Mouse (Mus musculus) lung, postnatal 0 days (tissue): ENCODE measurements around the gene Tox4. TPM values are rescaled to one million over a fixed set of nuclear protein-coding genes. Genes with fewer than 3 reads are reported as not detected.

Experiments used
- ATAC-seq: fragments of 200-750 bp; cut with Nextera tagmentation; 2 replicates; pipeline ENCODE4 v1.8.0; 2017; ENCODE audit warnings: moderate library complexity
- DNase-seq: peaks from one replicate; pipeline ENCODE4 v3.0.0-alpha.2; 2016; ENCODE audit warnings: low spot score
- H3K27ac ChIP-seq: fragments of 300-500 bp; sonication (generic); 2 replicates; pipeline ENCODE4 v1.5.1; 2014; ENCODE audit warnings: antibody characterized with exemption, mild to moderate bottlenecking, low read length, mixed read lengths
- H3K27me3 ChIP-seq: fragments of 300-500 bp; sonication (generic); replicated peaks from 2 replicates; pipeline ENCODE4 v1.6.1; 2014; ENCODE audit warnings: low read length, mixed read lengths; ENCODE audit not compliant: insufficient read depth
- H3K36me3 ChIP-seq: fragments of 300-500 bp; sonication (generic); 2 replicates; pipeline ENCODE4 v1.6.1; 2014; ENCODE audit warnings: low read length, mixed read lengths; ENCODE audit not compliant: insufficient read depth
- H3K4me1 ChIP-seq: fragments of 300-500 bp; sonication (generic); 2 replicates; pipeline ENCODE4 v1.6.1; 2014; ENCODE audit warnings: antibody characterized with exemption, low read depth, low read length, mixed read lengths; ENCODE audit not compliant: insufficient read depth
- H3K4me2 ChIP-seq: fragments of 300-500 bp; sonication (generic); replicated peaks from 2 replicates; pipeline ENCODE4 v1.6.1; 2014; ENCODE audit warnings: low read depth, mild to moderate bottlenecking, low read length, moderate library complexity, mixed read lengths
- H3K4me3 ChIP-seq: fragments of 300-500 bp; sonication (generic); 2 replicates; pipeline ENCODE4 v1.5.1; 2014; ENCODE audit warnings: low read depth, low read length
- H3K9ac ChIP-seq: fragments of 300-500 bp; sonication (generic); replicated peaks from 2 replicates; pipeline ENCODE4 v1.6.1; 2014; ENCODE audit warnings: low read depth, mild to moderate bottlenecking
- H3K9me3 ChIP-seq: fragments of 300-500 bp; sonication (generic); 2 replicates; pipeline ENCODE4 v1.6.1; 2016; ENCODE audit warnings: low read length, mixed read lengths
- CTCF ChIP-seq: IDR thresholded peaks from 2 replicates; pipeline ENCODE4 v1.5.1; 2016; ENCODE audit warnings: antibody characterized with exemption, mild to moderate bottlenecking
- EP300 ChIP-seq: IDR thresholded peaks from 2 replicates; pipeline ENCODE4 v1.6.1; 2016; ENCODE audit warnings: antibody characterized with exemption, mild to moderate bottlenecking, control low read depth
- WGBS: fragments of 180-500 bp; shearing (Covaris S2); extraction: QIAGEN DNeasy Blood & Tissue Kit; methylation state at CpG from one replicate; pipeline ENCODE4 v1.1.7; 2014; 5-methylcytosine and 5-hydroxymethylcytosine counted together
- polyA plus RNA-seq: library from polyadenylated mRNA; unstranded; fragments of >200 nt; fragmentation: Nextera tagmentation; extraction: Ambion mirVana; gene quantifications from 2 replicates; pipeline ENCODE4 v1.2.1, GENCODE M21; 2015

The Tox4 gene
- polyA plus RNA-seq, 1 experiment from 2014 or later, result 22.7 TPM

DNA sequence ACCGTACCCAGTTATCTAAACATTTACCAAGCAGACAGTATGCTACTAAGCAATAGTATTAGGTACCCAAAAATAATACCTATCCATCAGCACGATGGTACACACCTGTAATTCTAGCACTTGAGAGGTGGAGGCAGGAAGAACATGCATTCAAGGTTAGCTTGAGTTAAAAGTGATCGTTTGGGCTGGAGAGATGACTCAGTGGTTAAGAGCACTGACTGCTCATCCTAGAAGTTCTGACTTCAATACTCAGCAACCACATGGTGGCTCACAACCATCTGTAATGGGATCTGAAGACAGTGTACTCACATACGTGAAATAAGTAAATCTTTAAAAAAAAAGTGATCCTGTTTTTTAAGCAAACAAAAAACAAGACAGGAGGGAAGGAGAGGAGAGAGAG, 32.8 kb upstream of the Tox4 start:
- no peaks in the 10 kb centered on the region for H3K4me1 ChIP-seq
- no peak overlapping the region for H3K4me3 ChIP-seq
- ATAC-seq (no peak), DNase-seq (no peak)
- TF ChIP-seq EP300 (no peak), CTCF (no peak)
- no peaks in the 10 kb centered on the region for H3K27me3 ChIP-seq
- no peak overlapping the region for H3K4me2 ChIP-seq
- H3K27ac ChIP-seq, result no peak overlapping the region
- no peaks in the 10 kb centered on the region for H3K36me3 ChIP-seq
- WGBS, result 68% methylated on average over 4 of the region's 4 CpGs
- H3K9ac ChIP-seq, result no peak overlapping the region
- no peaks in the 10 kb centered on the region for H3K9me3 ChIP-seq

DNA sequence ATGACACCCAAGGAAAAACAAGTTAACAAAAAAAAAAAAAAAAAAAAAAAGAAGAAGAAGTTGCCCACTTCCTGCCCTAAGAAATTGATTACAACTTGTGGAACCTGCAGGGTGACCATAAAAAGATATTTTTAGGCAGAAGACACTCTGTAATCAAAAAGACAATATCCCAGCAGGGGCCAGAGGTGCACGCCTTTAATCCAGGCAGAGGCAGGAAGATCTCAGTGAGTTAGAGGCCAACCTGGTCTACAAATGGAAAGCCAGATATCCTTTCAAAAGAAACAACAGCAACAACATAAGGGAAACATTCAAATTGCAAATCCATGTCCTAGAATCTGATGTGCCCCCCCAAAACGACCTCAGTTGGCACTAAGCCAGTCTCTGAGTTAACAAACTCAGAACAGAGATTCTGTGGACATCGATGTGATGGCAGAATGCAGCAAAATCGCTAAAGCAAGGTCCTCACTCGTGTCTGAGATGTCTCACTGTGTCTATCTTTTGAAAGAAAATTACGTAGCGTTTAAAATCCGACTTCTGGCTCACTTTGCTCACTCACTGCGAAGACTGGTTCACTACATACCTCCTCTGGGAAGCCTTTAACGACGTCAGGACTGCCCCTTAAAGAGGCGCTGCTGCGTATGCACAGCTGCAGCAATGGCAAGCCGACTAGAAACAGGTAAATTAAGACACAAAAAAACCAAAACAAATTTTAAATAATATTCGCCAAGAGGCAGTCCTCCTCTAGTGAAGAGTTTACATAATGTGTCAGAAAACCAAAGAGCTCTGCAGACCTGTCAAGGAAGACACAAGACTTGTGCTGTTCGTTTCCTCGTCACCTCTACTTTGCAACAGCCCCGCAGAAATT, 22.4 kb upstream of the Tox4 start:
- H3K36me3 ChIP-seq, result no peaks in the 10 kb centered on the region
- peak overlapping the region; percentile 86 for H3K9ac ChIP-seq
- peak overlapping the region; percentile 91 for H3K27ac ChIP-seq
- no peaks in the 10 kb centered on the region for H3K4me1 ChIP-seq
- peak overlapping the region; percentile 89 for H3K4me3 ChIP-seq
- ATAC-seq (no peak), DNase-seq (peak; percentile 48)
- 5% methylated on average over 18 of the region's 18 CpGs for WGBS
- peak overlapping the region; percentile 65 for H3K4me2 ChIP-seq
- H3K27me3 ChIP-seq, result no peaks in the 10 kb centered on the region
- TF ChIP-seq CTCF (no peak), EP300 (no peak)
- no peaks in the 10 kb centered on the region for H3K9me3 ChIP-seq

DNA sequence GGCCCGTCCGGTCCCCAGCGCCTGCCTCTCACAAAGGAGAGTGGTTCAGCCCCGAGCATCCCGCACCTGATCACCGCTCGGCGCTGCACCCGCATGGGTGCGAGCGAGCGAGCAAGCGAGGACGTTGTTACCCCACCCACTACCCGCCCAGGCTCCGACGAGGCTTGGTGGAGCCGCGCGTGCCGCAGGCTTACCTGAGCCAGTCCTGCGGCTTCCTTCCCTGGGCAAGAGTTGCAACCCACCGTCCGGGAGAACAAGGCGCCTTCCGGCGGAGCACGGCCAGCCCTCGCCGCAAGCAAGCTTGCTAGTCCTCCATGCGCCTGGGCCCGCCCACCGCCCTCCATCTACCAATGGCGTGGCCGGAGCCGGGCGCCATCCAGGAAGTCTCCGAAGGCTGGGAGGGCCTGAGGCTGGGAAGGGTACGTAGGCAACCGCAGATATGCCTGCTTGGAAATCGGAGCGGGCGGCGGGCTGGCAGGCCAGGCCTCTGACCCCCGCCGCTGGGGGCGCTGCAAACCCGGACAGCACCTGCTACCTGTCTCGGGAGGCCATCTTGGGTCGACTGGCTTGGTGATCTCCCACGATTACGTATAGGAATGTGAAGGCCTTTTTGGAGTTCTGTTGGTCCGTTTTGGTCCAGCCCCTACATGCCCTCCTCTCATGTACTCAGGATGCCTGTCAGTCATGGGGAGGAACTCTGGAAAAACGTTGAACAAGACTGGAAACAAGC, 21.3 kb upstream of the Tox4 start, which contains the start of gene Chd8:
Chd8 (minus strand) TSS at position 297 of the 730 bp plus-strand sequence.
- peak within 1 kb of the TSS; percentile 89 for H3K4me3 ChIP-seq
- peak within 1 kb of the TSS; percentile 65 for H3K4me2 ChIP-seq
- no peaks in the 10 kb centered on the region for H3K4me1 ChIP-seq
- H3K27ac ChIP-seq, result peak within 1 kb of the TSS; percentile 91
- no peaks in the 10 kb centered on the region for H3K9me3 ChIP-seq
- 1% methylated on average over 51 of the region's 54 CpGs for WGBS
- peak; percentile 83 for TF ChIP-seq CTCF
- TF ChIP-seq EP300, result peak; percentile 24; the same call in 1 of the 2 replicates
- peak; percentile 99 for DNase-seq
- peak; percentile 100 for ATAC-seq
- H3K36me3 ChIP-seq, result peaks cover 9% of the 10 kb centered on the region; the same call in 1 of the 2 replicates
- peak within 1 kb of the TSS; percentile 86 for H3K9ac ChIP-seq
- no peaks in the 10 kb centered on the region for H3K27me3 ChIP-seq

DNA sequence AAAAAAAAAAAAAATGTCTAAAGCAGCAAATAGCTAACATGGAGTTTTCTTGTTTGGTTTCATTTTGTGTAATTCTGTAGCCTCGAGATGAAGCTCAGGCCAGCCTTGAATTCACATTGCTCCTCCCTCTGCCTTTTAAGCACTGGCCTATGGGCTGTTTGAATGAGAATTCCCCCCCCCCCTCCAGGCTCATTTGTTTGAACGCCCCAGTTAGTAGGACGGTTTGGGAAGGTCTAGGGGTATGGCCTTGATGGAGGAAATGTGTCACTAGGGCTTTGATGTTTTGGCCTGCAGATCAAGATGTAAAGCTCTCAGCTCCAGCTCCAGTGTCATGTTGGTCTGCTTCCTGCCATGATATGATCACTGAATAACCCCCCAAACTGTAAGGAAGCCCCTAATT, 6.2 kb upstream of the Tox4 start:
- no peak overlapping the region for H3K4me3 ChIP-seq
- no peak for DNase-seq
- H3K27me3 ChIP-seq, result no peaks in the 10 kb centered on the region
- no peaks in the 10 kb centered on the region for H3K4me1 ChIP-seq
- no peak overlapping the region for H3K27ac ChIP-seq
- no peak overlapping the region for H3K9ac ChIP-seq
- ATAC-seq, result no peak
- H3K9me3 ChIP-seq, result no peaks in the 10 kb centered on the region
- H3K4me2 ChIP-seq, result no peak overlapping the region
- 55% methylated on average over 3 of the region's 3 CpGs for WGBS
- TF ChIP-seq CTCF, result no peak
- TF ChIP-seq EP300, result no peak
- no peaks in the 10 kb centered on the region for H3K36me3 ChIP-seq

DNA sequence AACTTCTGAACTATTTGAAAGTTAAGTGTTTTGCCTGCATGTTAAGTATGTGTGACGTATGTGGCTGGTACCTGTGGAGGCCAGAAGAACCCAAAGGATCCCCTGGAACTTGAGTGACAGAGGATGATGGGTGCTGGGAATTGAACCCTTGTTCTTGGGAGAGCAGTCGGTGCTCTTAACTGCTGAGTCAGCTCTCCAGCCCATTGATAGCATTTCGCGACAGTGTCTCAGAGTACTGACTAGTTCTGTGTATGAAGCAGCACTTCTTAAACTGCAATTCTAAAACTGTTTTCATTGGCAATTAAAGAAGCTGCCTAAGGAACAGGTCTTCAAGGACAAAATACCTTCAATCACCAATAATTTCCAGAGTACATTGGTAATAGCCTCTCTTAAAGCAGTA, 1.7 kb upstream of the Tox4 start:
- ATAC-seq (no peak), DNase-seq (no peak)
- H3K9me3 ChIP-seq, result no peaks in the 10 kb centered on the region
- no peak overlapping the region for H3K4me2 ChIP-seq
- no peak overlapping the region for H3K4me3 ChIP-seq
- TF ChIP-seq EP300, result no peak
- TF ChIP-seq CTCF, result no peak
- no peaks in the 10 kb centered on the region; the same call in 1 of the 2 replicates for H3K4me1 ChIP-seq
- H3K27me3 ChIP-seq, result no peaks in the 10 kb centered on the region
- no peak overlapping the region for H3K9ac ChIP-seq
- 88% methylated on average over 4 of the region's 4 CpGs for WGBS
- H3K27ac ChIP-seq, result no peak overlapping the region
- no peaks in the 10 kb centered on the region for H3K36me3 ChIP-seq

DNA sequence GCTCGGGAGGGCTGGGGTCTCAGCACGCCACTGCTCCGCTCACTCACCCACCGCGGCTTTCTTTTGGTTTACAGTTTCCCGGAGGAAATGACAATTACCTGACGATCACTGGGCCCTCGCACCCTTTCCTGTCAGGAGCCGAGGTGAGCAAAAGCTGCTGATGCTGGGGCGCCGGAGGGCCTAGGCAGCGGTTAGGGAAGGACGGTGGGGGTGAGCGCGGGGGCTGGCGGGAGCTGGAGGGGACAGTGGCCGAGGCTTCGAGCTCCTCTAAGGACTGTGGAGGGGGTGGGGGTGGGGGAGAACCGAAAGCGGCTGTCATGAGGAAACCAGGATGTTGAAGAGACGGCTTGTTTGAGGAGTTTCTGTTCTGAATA, 788 bp downstream of the Tox4 start:
- Histone ChIP-seq H3K4me3 (peak overlapping the region; percentile 79), H3K4me2 (peak overlapping the region; percentile 68), H3K27ac (peak overlapping the region; percentile 93), H3K36me3 (no peaks in the 10 kb centered on the region), H3K27me3 (no peaks in the 10 kb centered on the region), H3K4me1 (no peaks in the 10 kb centered on the region; the same call in 1 of the 2 replicates), H3K9ac (peak overlapping the region; percentile 77), H3K9me3 (no peaks in the 10 kb centered on the region)
- peak; percentile 16 for ATAC-seq
- DNase-seq, result peak; percentile 55
- under 1% methylated on average over 21 of the region's 21 CpGs for WGBS
- TF ChIP-seq EP300 (no peak), CTCF (no peak)
